Mouse (Mus musculus) B cell, adult (primary cell): ENCODE data around the gene Las1l. TPM values are rescaled to one million over a fixed set of nuclear protein-coding genes. Genes with fewer than 3 reads are reported as not detected.

Source experiments
- total RNA-seq: library from RNA; stranded (reverse); gene quantifications from 4 replicates; pipeline ENCODE4 v1.2.4, GENCODE M21; 2023; ENCODE audit not compliant: inconsistent age

Gene Las1l
- total RNA-seq = 70.2 to 74.3 TPM (median 72.6 TPM) in 4 replicates

GRCm38 (mm10) chrX:95956497-95957293 is at the start of gene Las1l:
Gene Las1l (minus strand): TSS chrX:95956962.

Other genes with a start within 250 kb of the Las1l start
- 0.15 to 0.48 TPM (median 0.26 TPM) in 4 replicates for gene Zc3h12b, start 245.3 kb downstream of the Las1l start, total RNA-seq
- 665 to 702 TPM (median 678 TPM) in 4 replicates for gene Msn, start 139.1 kb upstream of the Las1l start, total RNA-seq